Mouse (Mus musculus) C2C12 (cell line): ENCODE results near the gene Atp2b2. TPM values are rescaled to one million over a fixed set of nuclear protein-coding genes. Genes with fewer than 3 reads are reported as not detected.
A peak's percentile ranks its signal among the peaks of the same experiment; 100 is the strongest.

Experiments
- H3K27me3 ChIP-seq: one replicate; pipeline ENCODE4 v1.6.1; 2011; ENCODE audit not compliant: control insufficient read depth, insufficient read depth, insufficient read length
- H3K36me3 ChIP-seq: one replicate; pipeline ENCODE4 v1.6.1; 2011; ENCODE audit not compliant: control insufficient read depth, insufficient read depth
- H3K4me3 ChIP-seq: one replicate; pipeline ENCODE4 v1.5.1; 2011; ENCODE audit warnings: mild to moderate bottlenecking, control low read depth; ENCODE audit not compliant: poor library complexity, insufficient read depth, severe bottlenecking
- H3K79me2 ChIP-seq: one replicate; pipeline ENCODE4 v1.6.1; 2011; ENCODE audit not compliant: control insufficient read depth, insufficient read depth
- H3K79me3 ChIP-seq: one replicate; pipeline ENCODE4 v1.6.1; 2011; ENCODE audit warnings: low read depth, control low read depth
- H3ac ChIP-seq: one replicate; pipeline ENCODE3; 2011; ENCODE audit warnings: low read depth; ENCODE audit not compliant: control insufficient read depth, insufficient read length
- CEBPB ChIP-seq: IDR thresholded peaks from one replicate; pipeline ENCODE4 v1.6.1; 2011; ENCODE audit warnings: low read depth, mild to moderate bottlenecking, control low read depth, moderate library complexity
- CTCF ChIP-seq: IDR thresholded peaks from one replicate; pipeline ENCODE4 v1.5.1; 2011; ENCODE audit not compliant: control insufficient read depth, insufficient read depth, insufficient read length
- FOSL1 ChIP-seq: IDR thresholded peaks from one replicate; pipeline ENCODE4 v1.8.0; 2011; ENCODE audit warnings: mild to moderate bottlenecking, low read length; ENCODE audit not compliant: poor library complexity, insufficient read depth, severe bottlenecking
- MAX ChIP-seq: IDR thresholded peaks from one replicate; pipeline ENCODE4 v1.6.1; 2011; ENCODE audit warnings: mild to moderate bottlenecking, control low read depth
- MYOD1 ChIP-seq: IDR thresholded peaks from one replicate; pipeline ENCODE4 v1.6.1; 2011; ENCODE audit warnings: low read depth; ENCODE audit not compliant: control insufficient read depth, insufficient read length
- MYOG ChIP-seq: IDR thresholded peaks from one replicate; pipeline ENCODE4 v1.6.1; 2011; ENCODE audit not compliant: control insufficient read depth, insufficient read length; ENCODE audit errors: extremely low read depth
- USF1 ChIP-seq: IDR thresholded peaks from one replicate; pipeline ENCODE4 v1.6.1; 2011; ENCODE audit warnings: low read depth, mild to moderate bottlenecking, control low read depth, moderate library complexity
- microRNA-seq: library from miRNA; unstranded; fragments of <30 nt; microRNA quantifications from one replicate; pipeline ENCODE4, GENCODE M21; 2019; ENCODE audit warnings: borderline microRNAs expressed
- polyA plus RNA-seq: library from polyadenylated mRNA; unstranded; fragments of >200 nt; fragmentation: generic; extraction: Trizol; gene quantifications from one replicate; pipeline ENCODE4 v1.2.1, GENCODE M21; 2012; ENCODE audit warnings: missing spikeins

The Atp2b2 gene
- polyA plus RNA-seq, 1 experiment = not detected

GRCm38 (mm10) chr6:113696582-113697221 lies 345.7 kb downstream of the Atp2b2 start, which contains the start of gene Tatdn2:
TSS of gene Tatdn2 (plus strand) at chr6:113697050.
- Histone ChIP-seq H3K27me3 (no peaks in the 10 kb centered on the region), H3K79me2 (peaks cover 82% of the 10 kb centered on the region), H3K4me3 (peak within 1 kb of the TSS; percentile 85), H3K79me3 (peaks cover 62% of the 10 kb centered on the region), H3K36me3 (peaks cover 29% of the 10 kb centered on the region), H3ac (peak within 1 kb of the TSS; percentile 82)
- peak; percentile 74 for TF ChIP-seq USF1
- TF ChIP-seq CEBPB = no peak
- TF ChIP-seq MAX = peak; percentile 53
- no peak for TF ChIP-seq MYOG
- TF ChIP-seq MYOD1 = no peak

- peaks cover 20% of the 10 kb centered on the region for H3K36me3 ChIP-seq
- H3K79me2 ChIP-seq = peaks cover 82% of the 10 kb centered on the region
- H3K4me3 ChIP-seq = no peak overlapping the region
- H3K27me3 ChIP-seq = no peaks in the 10 kb centered on the region
- peaks cover 60% of the 10 kb centered on the region for H3K79me3 ChIP-seq
- no peak for TF ChIP-seq MYOD1
- TF ChIP-seq CEBPB = no peak
- TF ChIP-seq CTCF = no peak
- TF ChIP-seq FOSL1 = no peak
- no peak for TF ChIP-seq USF1
- TF ChIP-seq MYOG = no peak
- no peak for TF ChIP-seq MAX
- H3ac ChIP-seq = no peak overlapping the region
Measured at GRCm38 (mm10) chr6:113695766-113696355, 346.6 kb downstream of the Atp2b2 start.

GRCm38 (mm10) chr6:113695203-113695602 lies 347.2 kb downstream of the Atp2b2 start:
- Histone ChIP-seq H3K4me3 (no peak overlapping the region), H3K36me3 (peaks cover 14% of the 10 kb centered on the region), H3K79me3 (peaks cover 53% of the 10 kb centered on the region), H3K79me2 (peaks cover 77% of the 10 kb centered on the region), H3K27me3 (no peaks in the 10 kb centered on the region), H3ac (no peak overlapping the region)
- TF ChIP-seq MYOG (no peak), CTCF (no peak), FOSL1 (no peak), MYOD1 (no peak), USF1 (no peak)

Small RNA genes lying within 50 kb of the gene (microRNA-seq; reads per million reads assigned to microRNA genes)
- gene Mir7042 = 0.96 reads per million, percentile 20 among the genes with 10 or more reads in this experiment

Other genes with a start within 250 kb of the Atp2b2 start
- gene Slc6a11, start 88.6 kb upstream of the Atp2b2 start, polyA plus RNA-seq = not detected
- not detected for gene Slc6a1, start 240.0 kb upstream of the Atp2b2 start, polyA plus RNA-seq